Mouse (Mus musculus): Measurements from ENCODE around the gene Rasgrf1.

GRCm38 (mm10) chr9:90036313-90036712 is 126.6 kb downstream of the Rasgrf1 start:
- no peak for TF ChIP-seq CTCF (IDR thresholded peaks at IDR 0.05; ENCODE audit: extremely low read depth, insufficient read depth, insufficient read length, insufficient replicate concordance)
- no peak for TF ChIP-seq POLR2A (IDR thresholded peaks at IDR 0.05; ENCODE audit: low read depth, low read length)
